Mouse (Mus musculus) adrenal gland, adult 2 months (tissue): Measurements from ENCODE around the gene Pax3. TPM values are rescaled to one million over a fixed set of nuclear protein-coding genes. Genes with fewer than 3 reads are reported as not detected.

Experiments
- DNase-seq: peaks from one replicate; pipeline ENCODE4 v3.0.0; 2021
- long read RNA-seq: library from polyadenylated mRNA; stranded (forward); transcript quantifications from one replicate; pipeline ENCODE4 v2.0.0, GENCODE M21; 2021
- polyA plus RNA-seq: library from polyadenylated mRNA; depleted of rRNA; stranded (reverse); fragments of >200 nt; gene quantifications from 2 replicates; pipeline ENCODE4 v1.2.3, GENCODE M21; 2012; rRNA removed
- total RNA-seq, 2 experiments: library from RNA; stranded (reverse); gene quantifications; 2 replicates each; pipeline ENCODE4 v1.2.3; 2021

The Pax3 gene
- not detected for total RNA-seq
- not detected in 2 replicates for polyA plus RNA-seq
- long read RNA-seq = 0 reads

DNA sequence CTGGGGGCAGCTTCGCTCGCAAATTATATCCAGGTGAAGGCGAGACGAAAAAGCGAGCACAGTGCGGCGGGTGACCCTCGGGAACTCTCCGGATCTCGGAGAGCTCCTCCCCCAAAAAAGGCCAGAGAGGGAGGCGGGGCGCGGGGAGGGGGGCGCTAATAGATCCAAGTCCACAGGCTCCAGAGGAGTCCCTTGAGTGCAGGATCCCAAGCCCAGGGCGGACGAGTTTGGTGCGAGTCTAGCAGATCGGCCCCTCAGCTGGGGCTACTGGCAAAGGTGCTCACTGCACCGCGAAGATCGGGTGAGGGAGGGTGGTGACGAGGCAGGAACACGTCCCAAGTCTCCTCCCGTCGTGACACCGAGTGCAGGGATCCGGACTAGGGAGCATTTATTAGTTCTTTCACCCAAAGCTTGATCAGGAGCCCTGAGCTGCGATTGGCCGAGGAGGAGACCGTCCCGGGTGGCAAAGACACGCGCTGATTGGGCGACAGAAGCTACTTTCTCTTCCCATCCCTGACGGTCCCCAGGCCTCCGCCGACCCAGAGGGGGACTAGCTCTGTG lies at the start of gene Pax3:
Gene Pax3, minus strand, starts transcription at position 384 of the 561 bp plus-strand sequence.
- DNase-seq = peak; percentile 28

DNA sequence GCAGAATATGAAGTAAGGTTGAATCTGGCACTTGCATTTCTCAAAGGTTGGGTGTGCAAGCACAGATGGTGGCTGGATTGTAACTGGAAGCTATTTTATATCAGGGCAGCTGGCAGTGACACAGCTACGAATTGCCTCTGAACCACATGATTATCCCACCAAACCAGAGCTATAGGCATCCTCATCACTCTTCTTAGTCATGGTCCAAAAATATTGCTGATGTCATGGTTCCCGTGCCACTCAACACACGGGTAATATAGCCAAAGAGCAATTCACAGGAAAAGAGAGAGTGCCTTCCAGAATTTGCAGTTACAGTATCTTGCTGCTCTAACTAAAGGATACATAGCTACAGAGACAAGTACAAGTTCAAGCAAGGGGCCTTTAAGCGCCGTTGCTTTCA lies 37.4 kb upstream of the Pax3 start:
- no peak for DNase-seq

DNA sequence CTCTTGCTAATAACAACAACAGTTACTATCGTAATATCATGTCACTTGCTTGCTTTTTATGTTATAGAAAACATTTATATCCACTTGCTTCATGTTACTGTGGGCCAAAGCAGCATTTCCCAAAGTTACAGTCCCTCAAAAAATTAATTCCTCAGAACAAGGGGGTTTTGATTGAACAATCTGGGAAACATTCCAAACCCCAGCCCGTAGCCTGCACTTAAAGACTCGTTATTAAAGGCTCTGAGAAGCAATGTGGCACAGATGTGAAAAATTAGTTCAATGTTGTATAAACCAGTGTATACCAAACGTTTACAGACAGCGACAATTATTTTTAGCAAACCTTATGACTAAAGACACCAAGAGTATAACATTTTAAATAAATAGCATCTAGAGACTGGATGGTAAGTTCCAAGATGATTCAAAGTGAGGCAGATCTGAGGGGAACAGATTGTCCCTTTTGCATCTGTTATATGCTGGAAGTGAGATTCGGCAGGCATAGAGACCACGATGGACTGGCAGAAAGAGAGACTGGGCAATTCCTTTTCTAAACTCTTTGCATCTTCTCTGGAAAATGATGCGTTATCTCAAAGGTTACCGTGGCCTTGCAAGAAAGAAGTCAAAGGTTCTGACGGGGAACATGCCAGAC lies 35.1 kb upstream of the Pax3 start:
- no peak for DNase-seq

DNA sequence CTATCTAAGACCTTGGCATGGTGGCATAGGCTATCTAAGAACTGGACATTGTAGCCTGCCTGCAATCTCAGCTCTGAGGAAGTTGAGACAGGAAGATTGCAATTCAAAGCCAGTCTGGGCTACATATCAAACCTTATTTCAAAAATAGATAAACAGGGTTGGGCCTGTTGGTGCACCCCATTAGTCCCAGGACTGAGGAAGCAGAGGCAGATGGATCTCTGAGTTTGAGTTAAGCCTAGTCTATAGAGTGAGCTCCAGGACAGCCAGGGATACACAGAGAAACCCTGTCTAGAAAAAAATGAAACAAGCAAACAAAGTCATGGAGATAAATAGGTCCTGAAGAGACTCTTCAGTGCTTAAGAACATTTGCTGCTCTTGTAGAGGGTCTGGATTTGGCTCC lies 32.9 kb upstream of the Pax3 start:
- DNase-seq = no peak

DNA sequence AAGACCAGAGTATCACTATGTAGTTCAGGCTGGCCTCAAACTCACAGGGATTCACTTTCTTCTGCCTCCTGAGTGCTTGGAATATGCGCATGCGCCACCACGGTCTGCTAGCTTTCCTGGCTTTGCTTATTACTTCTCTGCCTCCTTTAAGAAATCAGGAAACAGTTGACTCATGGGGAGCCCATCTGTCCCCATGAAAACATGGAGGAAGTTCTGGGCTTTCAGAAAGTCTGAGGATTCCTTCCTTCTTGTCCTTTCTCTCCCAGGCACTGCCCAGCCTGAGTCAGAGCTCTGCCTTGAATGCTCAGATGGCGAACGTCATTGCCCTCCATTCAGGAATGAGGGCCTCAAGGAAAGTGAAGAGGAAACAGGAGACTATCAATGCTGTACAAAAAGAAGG lies 31.8 kb upstream of the Pax3 start:
- no peak for DNase-seq

DNA sequence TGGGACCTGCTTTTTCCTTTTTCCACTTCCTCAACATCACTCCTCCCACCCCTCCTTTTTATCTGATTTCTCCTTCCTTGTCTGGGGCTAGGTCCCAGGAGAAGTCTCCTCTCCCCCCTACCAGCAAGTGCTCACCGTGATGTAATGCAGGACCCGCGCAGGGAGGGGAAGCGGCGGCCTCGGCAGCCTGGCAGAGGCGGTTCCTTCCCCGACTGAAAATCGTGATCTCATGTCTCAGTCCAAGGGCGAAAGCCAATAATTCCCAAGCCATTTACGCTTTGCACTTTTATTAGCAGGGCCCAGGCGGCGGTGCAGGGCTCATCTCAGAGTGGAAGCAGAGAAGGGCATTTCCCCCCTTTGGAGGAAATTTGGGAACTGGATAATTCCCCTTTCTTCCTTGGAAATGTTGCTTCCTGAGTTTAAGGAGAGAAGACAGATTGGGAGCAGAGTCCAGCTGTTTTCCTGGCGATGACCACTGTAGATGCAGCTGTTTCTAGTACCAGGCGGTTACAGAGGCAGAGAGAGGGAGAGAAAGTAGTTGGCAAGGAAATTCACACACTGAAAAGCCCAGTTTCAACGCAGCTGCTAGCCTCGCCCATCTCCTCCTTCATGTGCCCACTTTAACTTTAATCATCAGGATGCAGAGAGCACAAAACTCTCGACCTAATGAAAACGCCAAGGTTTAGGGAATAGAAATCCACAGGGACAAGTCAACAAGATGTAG lies 21.3 kb upstream of the Pax3 start:
- DNase-seq = peak; percentile 34

DNA sequence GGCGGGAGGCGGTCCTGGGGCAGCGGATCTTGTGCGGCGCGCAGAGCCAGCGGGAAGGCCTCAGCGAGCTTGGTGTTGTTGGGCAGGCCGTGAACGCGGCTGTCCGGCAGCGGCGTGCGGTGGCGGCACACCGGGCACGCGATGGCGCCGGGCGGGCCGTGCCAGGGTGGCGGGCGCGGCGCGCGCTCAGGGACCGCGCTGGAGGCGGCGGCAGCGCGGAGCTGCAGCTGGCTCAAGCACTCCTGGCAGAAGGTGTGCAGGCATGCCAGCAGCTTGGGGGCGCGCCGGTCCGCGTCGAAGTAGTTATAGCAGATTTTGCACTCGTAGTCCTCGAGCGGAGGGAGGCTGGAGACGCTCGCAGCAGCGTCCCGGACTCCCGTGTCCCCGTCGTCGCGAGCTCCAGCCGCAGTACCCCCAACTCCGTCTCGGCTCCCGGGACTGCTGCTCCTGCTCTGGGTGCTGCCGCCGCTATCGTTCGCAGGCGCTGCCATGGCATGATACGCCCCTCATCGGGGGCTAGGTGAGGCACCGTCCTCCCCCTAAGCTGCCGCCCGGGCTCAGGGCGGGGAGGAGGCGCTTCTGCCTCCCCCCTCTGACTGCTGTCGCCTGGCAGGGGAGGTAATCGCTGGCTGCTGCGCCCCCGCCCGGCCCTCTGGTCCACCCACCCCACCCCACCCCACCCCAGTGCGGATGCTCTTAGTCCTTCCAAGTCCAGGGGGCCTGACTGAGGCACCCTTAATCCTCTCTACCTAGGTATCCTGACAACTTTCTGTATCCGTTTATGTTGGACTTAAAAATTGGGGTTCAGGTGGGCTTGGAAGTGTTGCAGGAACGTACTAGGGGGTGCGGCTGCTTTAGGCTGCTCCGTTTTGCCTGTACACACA lies 20.5 kb upstream of the Pax3 start:
- DNase-seq = peak; percentile 52

DNA sequence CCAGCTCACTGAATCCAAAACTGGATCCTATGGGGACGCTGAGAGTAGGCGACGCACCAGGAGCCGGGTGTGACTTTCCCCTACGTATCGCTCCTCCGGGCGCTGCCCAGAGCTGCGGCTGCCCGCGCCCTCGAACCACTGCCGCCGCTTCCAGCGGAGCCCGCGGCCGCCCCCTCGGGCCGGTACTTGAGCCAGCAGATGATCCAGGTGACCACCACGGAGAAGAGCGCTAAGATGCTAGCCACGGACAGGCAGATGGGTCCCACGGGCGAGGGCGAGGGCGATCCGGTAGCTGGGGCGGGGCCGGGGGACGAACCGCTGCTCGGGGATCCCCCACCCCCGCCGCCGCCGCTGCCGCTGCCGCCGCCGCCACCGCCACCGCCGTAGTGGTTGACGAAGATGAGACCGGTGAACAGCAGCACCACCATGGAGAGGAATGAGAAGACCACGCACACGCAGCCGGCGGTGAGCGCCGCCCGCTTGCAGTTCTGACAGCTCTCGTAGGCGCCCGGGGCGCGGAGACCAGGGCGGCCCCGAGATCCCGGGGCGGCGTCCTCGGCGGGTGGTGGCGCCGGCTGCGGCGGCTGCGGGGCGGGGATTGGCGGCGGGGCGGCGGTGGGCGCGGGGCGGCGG lies 19.7 kb upstream of the Pax3 start:
- DNase-seq = peak; percentile 31

DNA sequence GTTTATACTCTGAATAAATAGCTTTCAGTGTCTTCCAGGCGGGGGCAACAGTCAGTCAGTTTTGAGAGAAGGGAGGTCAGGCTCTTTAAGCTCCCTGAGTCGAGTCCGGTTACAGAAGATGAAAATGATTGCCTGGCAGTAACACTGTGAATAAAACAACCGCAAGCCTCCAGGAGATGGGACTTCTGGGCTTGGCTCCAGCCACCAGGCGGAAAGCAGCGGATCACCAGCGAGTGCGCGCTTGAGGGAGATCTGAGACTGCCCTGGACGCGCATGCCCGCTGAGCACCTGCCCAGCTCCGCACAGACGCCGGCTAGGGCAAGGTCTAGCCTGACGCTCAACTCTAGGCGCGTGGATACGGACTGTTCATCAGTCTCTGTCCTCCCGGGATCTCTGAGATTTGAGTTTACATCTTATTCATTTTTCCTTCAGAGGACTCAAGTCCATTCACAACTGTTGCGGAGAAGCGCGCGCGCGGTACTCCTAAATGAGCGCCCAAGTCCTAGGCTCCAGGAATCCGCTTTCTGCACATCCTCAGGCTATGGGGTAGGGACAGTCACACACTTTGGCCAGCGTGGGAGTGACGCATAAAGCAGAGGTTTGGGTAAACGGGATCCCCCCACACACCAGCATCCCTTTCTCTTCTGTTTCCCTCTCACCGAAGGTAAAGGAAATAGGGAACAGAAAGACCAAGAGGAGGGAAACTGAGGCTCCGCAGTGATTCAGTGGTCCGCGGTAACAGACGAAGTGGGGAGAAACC lies 19.0 kb upstream of the Pax3 start:
- DNase-seq = peak; percentile 62

DNA sequence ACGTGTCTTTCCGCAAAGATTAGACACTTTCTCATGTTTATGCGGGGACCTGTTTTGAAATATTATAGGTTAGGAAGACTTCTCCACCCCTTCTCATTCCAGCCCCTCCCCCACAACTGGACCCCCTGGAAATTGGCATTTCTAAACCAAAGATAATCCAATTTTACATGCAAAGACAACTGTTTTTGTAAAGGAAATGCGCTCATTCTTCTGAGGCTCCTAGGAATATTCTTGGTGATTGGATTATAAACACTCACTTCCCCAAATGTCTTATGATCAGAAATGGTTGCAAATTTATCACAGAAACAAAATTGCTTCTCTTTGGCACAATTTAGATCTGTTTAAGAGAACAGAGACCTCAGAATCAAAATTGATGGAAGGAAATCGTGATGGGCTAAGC lies 14.1 kb upstream of the Pax3 start:
- no peak for DNase-seq

DNA sequence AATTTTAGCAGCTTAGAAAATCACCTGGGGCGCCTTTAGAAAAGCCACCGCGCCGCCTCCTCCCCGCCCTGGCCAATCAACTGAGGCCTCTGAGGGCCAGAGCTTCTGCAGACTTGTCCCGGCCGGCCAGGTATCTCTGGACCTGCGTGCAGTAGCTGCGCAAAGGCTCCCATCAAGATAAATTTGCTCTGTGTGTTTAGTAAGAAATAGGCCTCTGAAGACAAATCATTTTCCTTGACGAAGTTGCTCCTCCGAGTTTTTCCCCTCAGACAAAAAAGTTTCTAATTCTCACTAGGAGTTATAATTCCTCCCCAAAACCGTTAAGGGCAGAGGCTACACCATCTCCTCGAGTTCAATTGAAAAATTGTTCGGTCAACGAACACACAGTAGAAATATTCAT lies 13.6 kb upstream of the Pax3 start:
- no peak for DNase-seq

DNA sequence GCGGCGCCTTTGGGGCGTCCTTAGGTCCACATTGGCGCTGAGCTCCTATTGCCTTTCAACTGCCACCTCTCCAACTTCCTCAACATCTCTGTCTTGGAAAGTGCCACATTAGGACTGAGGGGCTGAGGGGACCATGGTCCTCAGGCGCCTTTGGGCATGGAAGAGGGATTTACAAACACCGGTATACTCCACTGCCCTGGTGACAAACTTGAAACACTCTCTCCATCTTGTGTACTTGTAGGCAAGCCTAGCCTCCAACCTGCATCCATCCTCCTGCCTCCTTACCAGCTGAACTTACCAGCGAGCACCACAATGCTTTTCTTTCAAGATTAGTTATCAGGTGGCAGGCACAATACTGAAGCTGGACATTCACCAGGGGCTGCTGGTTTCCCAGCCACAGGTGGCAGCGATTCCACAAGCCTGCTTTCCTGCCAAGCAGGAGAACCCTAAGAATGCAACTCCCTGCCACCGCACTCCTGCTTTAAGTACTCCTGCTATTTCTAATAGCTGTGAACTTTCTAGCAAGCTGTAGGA lies 11.4 kb upstream of the Pax3 start:
- DNase-seq = no peak

DNA sequence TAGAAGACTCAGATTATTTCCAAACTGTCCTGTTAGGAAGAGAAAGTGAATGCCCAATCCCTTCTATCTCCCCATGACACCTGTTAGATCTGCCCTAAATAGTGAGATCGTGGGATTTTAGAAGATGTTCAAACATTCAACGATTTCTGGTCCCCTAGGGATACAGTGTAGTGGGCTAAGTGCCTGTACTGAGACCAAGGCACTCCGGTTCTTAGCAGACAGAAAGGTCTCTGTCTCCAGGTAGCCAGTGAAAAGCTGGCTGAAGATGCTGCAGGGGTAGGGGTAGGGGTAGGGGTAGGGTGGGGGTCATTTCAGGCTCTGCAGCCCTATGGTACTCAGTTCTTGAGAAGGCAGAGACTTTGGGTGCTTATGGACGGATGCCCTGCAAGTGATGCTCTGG lies 7.4 kb upstream of the Pax3 start:
- DNase-seq = no peak

DNA sequence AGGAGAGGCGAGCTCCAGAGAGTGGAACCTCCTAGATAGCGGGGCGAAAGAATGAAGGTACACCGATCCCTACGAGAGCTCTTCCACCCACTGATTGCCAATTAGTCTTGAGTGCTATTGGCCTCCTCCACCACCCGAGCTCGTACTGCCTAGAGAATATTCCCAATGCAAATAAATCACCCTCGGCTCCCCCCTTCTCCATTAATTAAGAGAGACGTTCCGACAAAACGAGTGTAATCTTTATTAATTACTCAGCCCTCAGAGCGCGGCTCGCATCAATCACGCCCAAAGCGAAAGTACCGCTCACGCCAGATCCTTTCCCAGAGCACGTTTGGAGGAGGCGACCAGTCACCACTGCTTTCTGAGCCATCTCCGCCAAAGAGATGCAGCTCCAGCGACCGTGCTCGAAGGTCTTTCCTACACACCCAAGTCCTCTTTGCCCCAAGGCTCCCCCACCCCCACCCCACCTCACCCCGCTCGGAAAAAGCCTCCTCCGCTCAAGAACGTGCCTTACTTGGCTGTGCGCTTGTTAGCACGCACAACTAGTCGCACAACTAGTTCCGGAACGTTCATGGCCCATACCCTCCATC lies 6.8 kb upstream of the Pax3 start:
- peak; percentile 40 for DNase-seq

DNA sequence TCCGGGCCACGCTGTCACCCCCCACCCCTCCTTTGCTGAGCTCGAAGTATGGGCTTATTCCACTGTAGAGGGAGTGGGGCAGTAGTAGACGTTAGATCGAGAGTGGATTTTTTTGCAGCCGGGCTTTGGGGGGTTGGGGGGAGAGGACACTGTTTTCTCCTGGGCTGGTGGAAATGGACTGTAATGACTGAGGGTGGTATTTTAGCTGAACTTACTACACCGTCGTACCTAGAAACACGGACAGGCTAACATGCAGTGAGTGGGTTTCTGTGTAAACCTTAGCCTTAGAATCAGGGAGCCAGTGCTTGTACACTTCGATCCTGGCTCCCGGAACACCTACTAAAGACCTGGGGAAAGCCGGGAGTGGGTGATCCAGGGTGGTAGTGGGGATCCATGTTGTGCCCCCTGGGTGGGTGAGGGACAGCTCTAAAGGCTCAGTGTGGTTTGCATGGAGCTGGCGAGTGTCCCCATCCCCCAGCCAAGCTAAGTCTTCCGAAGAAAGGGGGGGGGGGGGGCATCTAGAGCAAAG lies 6.2 kb upstream of the Pax3 start:
- no peak for DNase-seq

DNA sequence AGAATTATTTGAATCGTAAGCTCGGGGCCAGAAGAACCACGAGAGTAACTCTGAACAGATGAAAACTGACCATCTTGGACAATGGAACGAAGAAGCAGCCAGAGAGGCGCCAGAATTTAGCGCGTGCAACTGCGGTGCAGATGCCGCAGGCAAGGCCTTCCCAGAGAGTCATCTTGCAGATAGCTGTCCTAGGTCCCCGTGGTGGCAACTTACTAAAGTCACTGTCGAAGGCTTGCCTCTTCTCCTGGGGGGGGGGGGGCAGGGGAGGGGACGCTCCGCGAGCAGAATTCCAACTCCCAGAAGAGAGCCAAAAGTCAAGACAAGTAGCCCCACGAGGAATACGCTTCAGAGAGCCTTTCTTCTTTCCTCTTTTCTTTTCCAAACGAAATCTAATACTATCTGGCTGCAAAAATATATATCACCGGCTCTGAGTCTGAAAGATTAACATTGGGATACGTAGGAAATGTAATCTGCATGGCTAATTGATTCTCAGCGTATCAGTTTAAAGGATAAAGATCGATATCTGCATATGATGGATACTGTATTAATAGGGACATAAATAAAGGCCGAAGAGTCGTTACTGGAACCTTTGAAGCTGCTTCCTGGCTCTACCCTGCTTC lies 5.6 kb upstream of the Pax3 start:
- DNase-seq = no peak

DNA sequence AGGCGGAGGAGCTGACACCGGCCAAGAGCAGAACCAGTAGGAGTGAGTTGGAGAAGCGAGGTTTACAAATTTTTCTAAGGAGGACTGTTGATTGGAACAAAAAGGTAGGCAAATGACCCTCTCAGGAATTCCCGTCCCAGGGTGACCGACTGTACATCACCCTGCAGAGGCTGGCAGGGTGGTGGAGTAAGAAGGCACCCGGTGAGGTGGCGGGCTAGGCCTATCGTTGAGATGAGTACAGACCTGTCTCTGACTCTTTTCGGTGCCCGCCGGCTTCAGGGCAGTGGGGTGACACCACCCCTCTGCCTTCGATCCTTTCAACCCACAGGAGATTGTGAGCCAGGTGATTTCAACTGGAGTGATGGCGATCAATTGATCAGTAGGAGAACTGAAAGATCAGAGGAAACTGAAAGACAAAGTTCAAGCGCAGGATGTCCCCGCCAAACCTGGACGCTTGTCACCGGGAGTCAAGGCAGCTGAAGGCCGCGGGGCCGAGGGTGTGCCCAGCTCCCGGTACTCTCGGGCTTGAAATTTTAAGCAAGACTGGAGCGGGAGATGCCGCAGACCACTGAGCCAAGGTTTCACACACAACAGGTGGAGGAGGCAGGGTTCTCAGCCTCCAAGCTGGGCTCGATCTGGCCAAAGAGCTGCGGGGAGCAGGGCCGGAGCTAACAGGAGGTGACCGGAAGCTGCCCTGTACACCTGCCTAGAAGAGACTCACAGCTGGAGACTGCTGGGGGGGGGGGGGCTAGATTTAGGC lies 4.5 kb upstream of the Pax3 start:
- DNase-seq = no peak

DNA sequence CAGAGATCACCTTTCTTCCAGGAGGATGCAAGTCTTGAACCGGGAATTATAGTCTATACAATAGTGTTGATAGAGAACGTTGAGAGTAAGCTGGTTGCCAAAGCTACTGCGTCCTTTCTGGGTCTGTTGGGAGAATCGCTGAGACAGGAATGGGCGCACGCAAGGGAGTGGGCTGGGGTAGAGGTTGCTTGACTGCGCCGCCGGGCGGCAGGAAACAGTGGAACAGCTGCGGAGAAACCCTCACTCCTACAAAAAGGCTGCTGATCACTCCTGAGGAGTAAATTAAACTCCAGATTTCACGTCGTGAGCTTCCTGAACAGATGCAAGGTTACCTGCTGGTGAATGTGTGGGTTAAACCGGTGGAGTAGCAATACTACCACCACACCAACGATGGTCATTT lies 3.3 kb upstream of the Pax3 start:
- no peak for DNase-seq

DNA sequence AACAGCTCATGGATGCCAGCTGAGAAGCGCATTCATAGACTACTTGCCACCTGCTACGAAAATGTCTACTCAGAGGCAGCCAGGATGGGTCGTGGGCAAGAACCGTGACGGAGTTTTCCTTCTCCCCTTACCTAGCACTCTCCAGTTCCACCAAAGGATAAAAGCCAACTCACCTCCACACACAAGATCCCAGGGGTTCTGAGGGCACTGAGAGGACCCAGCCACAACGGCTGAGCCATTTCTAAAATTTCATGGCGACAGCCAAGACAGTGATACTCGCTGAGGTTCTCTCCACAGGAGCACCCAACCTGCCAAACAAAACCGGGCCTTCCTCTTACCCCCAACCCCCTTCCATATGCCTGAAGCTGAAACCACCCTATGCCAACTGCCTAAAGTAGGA lies 2.3 kb upstream of the Pax3 start:
- DNase-seq = no peak
